Mouse (Mus musculus) erythroid progenitor cell, adult 5-6 weeks (primary cell): ENCODE data around the gene Srrd. TPM values are rescaled to one million over a fixed set of nuclear protein-coding genes. Genes with fewer than 3 reads are reported as not detected.
"Not testable (repeated sequence)": the region's sequence is repeated elsewhere in the genome, so short reads cannot be mapped to it uniquely, and the experiment has no call there.

Source experiments
- ATAC-seq: replicated peaks from 2 replicates; pipeline ENCODE4 v1.8.0; 2016; ENCODE audit warnings: moderate number of reproducible peaks, mild to moderate bottlenecking, moderate TSS enrichment, inconsistent platforms; ENCODE audit not compliant: poor library complexity, low FRiP score, severe bottlenecking
- total RNA-seq, 2 experiments: library from RNA; stranded (forward) in 1 of 2; stranded (reverse) in 1 of 2; fragments of 150-400 nt in 1 of 2; fragments of 186-747, 209-891 nt in 1 of 2; gene quantifications; 2 replicates each; pipeline versions ENCODE4 v1.2.3 to v1.2.4; 2015 to 2017; ENCODE audit warnings: low replicate concordance in 2 of 2

The Srrd gene
- total RNA-seq, 2 experiments from 2014 or later, result 0.38 to 20.1 TPM

GRCm38 (mm10) chr5:112324637-112325545, 17.9 kb downstream of the Srrd start:
- peak; percentile 73 for ATAC-seq

- ATAC-seq, result no peak
Observed at GRCm38 (mm10) chr5:112323246-112323645, 19.6 kb downstream of the Srrd start.

- no peak for ATAC-seq
Observed at GRCm38 (mm10) chr5:112321376-112321775, 21.5 kb downstream of the Srrd start.

- ATAC-seq, result no peak
Observed at GRCm38 (mm10) chr5:112320936-112321335, 21.9 kb downstream of the Srrd start.

GRCm38 (mm10) chr5:112320379-112320778, 22.5 kb downstream of the Srrd start:
- no peak for ATAC-seq

GRCm38 (mm10) chr5:112319343-112319742, 23.5 kb downstream of the Srrd start:
- not testable (repeated sequence) for ATAC-seq

- no peak for ATAC-seq
Observed at GRCm38 (mm10) chr5:112317328-112317727, 25.5 kb downstream of the Srrd start.

- ATAC-seq, result no peak
Observed at GRCm38 (mm10) chr5:112316468-112316867, 26.4 kb downstream of the Srrd start.

GRCm38 (mm10) chr5:112313222-112313885, 29.5 kb downstream of the Srrd start:
- ATAC-seq, result no peak

- no peak for ATAC-seq
Observed at GRCm38 (mm10) chr5:112305842-112306241, 37.0 kb downstream of the Srrd start.

- no peak for ATAC-seq
Observed at GRCm38 (mm10) chr5:112302310-112302709, 40.5 kb downstream of the Srrd start.

- ATAC-seq, result no peak
Observed at GRCm38 (mm10) chr5:112301694-112302093, 41.1 kb downstream of the Srrd start.

GRCm38 (mm10) chr5:112300721-112301308, 42.0 kb downstream of the Srrd start:
- no peak for ATAC-seq

GRCm38 (mm10) chr5:112300112-112300511, 42.7 kb downstream of the Srrd start:
- no peak for ATAC-seq

- no peak for ATAC-seq
Observed at GRCm38 (mm10) chr5:112299399-112299798, 43.4 kb downstream of the Srrd start.

GRCm38 (mm10) chr5:112298226-112298988, 44.4 kb downstream of the Srrd start:
- no peak for ATAC-seq

GRCm38 (mm10) chr5:112297257-112297656, 45.6 kb downstream of the Srrd start:
- ATAC-seq, result no peak

- no peak for ATAC-seq
Observed at GRCm38 (mm10) chr5:112296404-112297181, 46.2 kb downstream of the Srrd start.

- ATAC-seq, result no peak
Observed at GRCm38 (mm10) chr5:112295564-112295963, 47.3 kb downstream of the Srrd start.
